Mouse (Mus musculus): ENCODE measurements around the gene Pafah1b2.

The Pafah1b2 gene

GRCm38 (mm10) chr9:46012091-46013008 is at the start of gene Pafah1b2, which contains the start of gene Sik3:
Pafah1b2 (minus strand) TSS chr9:46012690.
Sik3 (plus strand) TSS chr9:46012820.
- peak; percentile 95 to 98 for DNase-seq

GRCm38 (mm10) chr9:46061696-46062425 is 49.4 kb upstream of the Pafah1b2 start:
- peak; percentile 53 to 61 for DNase-seq

GRCm38 (mm10) chr9:46060249-46060648 is 47.8 kb upstream of the Pafah1b2 start:
- DNase-seq: no peak

GRCm38 (mm10) chr9:46058065-46058464 is 45.6 kb upstream of the Pafah1b2 start:
- no peak for DNase-seq

- DNase-seq: peak; percentile 53 to 69
These were observed 40.6 kb upstream of the Pafah1b2 start for GRCm38 (mm10) chr9:46053014-46053666.

GRCm38 (mm10) chr9:46050203-46050602 is 37.7 kb upstream of the Pafah1b2 start:
- no peak for DNase-seq

- no peak for DNase-seq
These were observed 37.0 kb upstream of the Pafah1b2 start for GRCm38 (mm10) chr9:46049525-46049924.

GRCm38 (mm10) chr9:46046724-46047517 is 34.4 kb upstream of the Pafah1b2 start:
- DNase-seq: no peak

GRCm38 (mm10) chr9:46043626-46044025 is 31.1 kb upstream of the Pafah1b2 start:
- DNase-seq: no peak

- no peak for DNase-seq
These were observed 29.9 kb upstream of the Pafah1b2 start for GRCm38 (mm10) chr9:46042387-46042786.

- no peak for DNase-seq
These were observed 28.7 kb upstream of the Pafah1b2 start for GRCm38 (mm10) chr9:46041186-46041585.

GRCm38 (mm10) chr9:46038786-46039185 is 26.3 kb upstream of the Pafah1b2 start:
- no peak for DNase-seq

- DNase-seq: no peak
These were observed 24.4 kb upstream of the Pafah1b2 start for GRCm38 (mm10) chr9:46036881-46037280.

GRCm38 (mm10) chr9:46035290-46035871 is 22.9 kb upstream of the Pafah1b2 start:
- no peak for DNase-seq

- DNase-seq: no peak
These were observed 21.4 kb upstream of the Pafah1b2 start for GRCm38 (mm10) chr9:46033862-46034261.

- DNase-seq: no peak
These were observed 20.6 kb upstream of the Pafah1b2 start for GRCm38 (mm10) chr9:46033058-46033457.

- peak in 1 of 2 experiments; percentile 51 for DNase-seq
These were observed 19.7 kb upstream of the Pafah1b2 start for GRCm38 (mm10) chr9:46032190-46032589.

GRCm38 (mm10) chr9:46030968-46031367 is 18.5 kb upstream of the Pafah1b2 start:
- DNase-seq: no peak

GRCm38 (mm10) chr9:46030184-46030583 is 17.7 kb upstream of the Pafah1b2 start:
- DNase-seq: no peak

- DNase-seq: no peak
These were observed 17.0 kb upstream of the Pafah1b2 start for GRCm38 (mm10) chr9:46029534-46029933.

GRCm38 (mm10) chr9:46027994-46028393 is 15.5 kb upstream of the Pafah1b2 start:
- peak in 1 of 2 experiments; percentile 34 for DNase-seq
